Comparison of ENCODE assay signal across 28 mouse cellular contexts in the genomic region with DNA sequence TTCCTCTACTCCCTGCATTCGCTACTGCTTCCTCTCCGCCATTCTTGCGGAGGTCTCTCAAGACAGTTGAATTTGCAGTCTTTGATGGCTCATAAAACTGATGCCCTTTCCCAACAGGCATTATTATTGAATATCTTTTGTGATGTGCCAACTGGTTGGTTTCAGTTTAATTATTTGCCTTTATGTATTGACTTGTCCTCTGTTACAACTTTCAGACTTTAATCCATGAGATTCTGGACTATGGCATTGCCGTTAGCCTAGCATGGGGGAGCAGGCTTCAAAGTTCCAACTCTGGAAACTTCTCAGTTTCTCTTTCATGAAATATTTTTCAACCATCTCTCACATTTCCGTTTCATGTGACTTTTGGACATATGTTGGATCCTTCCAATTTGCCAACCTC.
"Had no signal": no experiment of that assay in that cellular context is flagged by ENCODE, and none has a peak within 500 bp of the region (broad histone marks: within the 10 kb centered on the region; RNA-seq: fewer than 3 reads in every experiment).

No protein-coding gene starts in this region.

- H3K27ac ChIP-seq: embryonic facial prominence, embryonic 10.5 days; embryonic facial prominence, embryonic 12.5 days; embryonic facial prominence, embryonic 13.5 days; embryonic facial prominence, embryonic 15.5 days; forebrain, embryonic 10.5 days; forebrain, embryonic 12.5 days; forebrain, embryonic 13.5 days; forebrain, embryonic 15.5 days; gastrocnemius, adult 2 months had no signal

- H3K4me2 ChIP-seq: embryonic facial prominence, embryonic 12.5 days; embryonic facial prominence, embryonic 13.5 days; embryonic facial prominence, embryonic 15.5 days; forebrain, embryonic 12.5 days; forebrain, embryonic 13.5 days; forebrain, embryonic 15.5 days had no signal

- H3K27me3 ChIP-seq: embryonic facial prominence, embryonic 12.5 days; embryonic facial prominence, embryonic 13.5 days; embryonic facial prominence, embryonic 15.5 days; forebrain, embryonic 12.5 days; forebrain, embryonic 13.5 days; forebrain, embryonic 15.5 days had no signal

- ATAC-seq: forebrain, embryonic 13.5 days; forebrain, embryonic 14.5 days; forebrain, embryonic 15.5 days; forebrain, embryonic 16.5 days; forebrain, postnatal 0 days had no signal

- H3K9ac ChIP-seq: embryonic facial prominence, embryonic 12.5 days; embryonic facial prominence, embryonic 13.5 days; embryonic facial prominence, embryonic 15.5 days; forebrain, embryonic 12.5 days; forebrain, embryonic 13.5 days; forebrain, embryonic 15.5 days; forebrain, postnatal 0 days had no signal

- H3K9me3 ChIP-seq: embryonic facial prominence, embryonic 10.5 days; embryonic facial prominence, embryonic 12.5 days; embryonic facial prominence, embryonic 13.5 days; embryonic facial prominence, embryonic 15.5 days; forebrain, embryonic 10.5 days; forebrain, embryonic 12.5 days; forebrain, embryonic 13.5 days; forebrain, embryonic 15.5 days had no signal

- H3K4me1 ChIP-seq: forebrain, embryonic 13.5 days; forebrain, embryonic 15.5 days had no signal

- H3K36me3 ChIP-seq: embryonic facial prominence, embryonic 10.5 days; embryonic facial prominence, embryonic 12.5 days; embryonic facial prominence, embryonic 13.5 days; embryonic facial prominence, embryonic 15.5 days; forebrain, embryonic 10.5 days; forebrain, embryonic 12.5 days; forebrain, embryonic 15.5 days had no signal

- H3K4me3 ChIP-seq: embryonic facial prominence, embryonic 10.5 days; embryonic facial prominence, embryonic 12.5 days; embryonic facial prominence, embryonic 13.5 days; embryonic facial prominence, embryonic 15.5 days; erythroblast, embryonic 14.5 days; forebrain, embryonic 10.5 days; forebrain, embryonic 12.5 days; forebrain, embryonic 13.5 days; forebrain, embryonic 15.5 days; gastrocnemius, adult 2 months had no signal

- DNase-seq: cerebellum, adult 18-20 months; cerebellum, adult 2 months; cerebellum, adult 8-10 months; cerebellum, adult 9-10 months; cerebellum, adult 9-11 months; cerebellum, postnatal 10 days; cerebellum, postnatal 14 days; cerebellum, postnatal 25 days; cerebellum, postnatal 36 days; embryo, embryonic 11 days; forebrain, postnatal 0 days; gastrocnemius, adult 2 months; gastrocnemius, postnatal 10 days; gastrocnemius, postnatal 14 days; gastrocnemius, postnatal 25 days; gastrocnemius, postnatal 36 days; heart, adult 18-20 months had no signal
